Mouse (Mus musculus) MEL (cell line): Measurements from ENCODE around the gene Aifm3.

Experiments used
- CHD1 ChIP-seq: IDR thresholded peaks from 2 replicates; pipeline ENCODE4 v1.6.1; 2012; ENCODE audit warnings: low read depth, mild to moderate bottlenecking, inconsistent platforms, low read length, improper control_type of control experiment
- CTCF ChIP-seq, 3 experiments: IDR thresholded peaks in 2 of 3; conservative IDR thresholded peaks in 1 of 3; 2 replicates each; pipeline ENCODE4 v1.5.1; 2011 to 2012; ENCODE audit warnings: low read length in 3 of 3, low read depth in 2 of 3, mild to moderate bottlenecking in 2 of 3, improper control_type of control experiment in 1 of 3, inconsistent platforms in 1 of 3, mixed read lengths in 1 of 3, moderate library complexity in 1 of 3; ENCODE audit not compliant: control insufficient read depth in 1 of 3, insufficient read depth in 1 of 3, poor library complexity in 1 of 3, severe bottlenecking in 1 of 3
- EP300 ChIP-seq, 2 experiments: IDR thresholded peaks; 2 replicates each; pipeline ENCODE4 v1.6.1; 2011; ENCODE audit warnings: improper control_type of control experiment in 2 of 2, low read length in 2 of 2, low read depth in 1 of 2, mild to moderate bottlenecking in 1 of 2
- ETS1 ChIP-seq: IDR thresholded peaks from 2 replicates; pipeline ENCODE4 v1.6.1; 2012; ENCODE audit warnings: low read depth, mild to moderate bottlenecking, inconsistent platforms, low read length, improper control_type of control experiment, moderate library complexity
- GATA1 ChIP-seq: IDR thresholded peaks from 2 replicates; pipeline ENCODE4 v1.6.1; 2011; ENCODE audit warnings: low read depth, low read length, improper control_type of control experiment
- HCFC1 ChIP-seq: IDR thresholded peaks from 2 replicates; pipeline ENCODE4 v1.6.1; 2012; ENCODE audit warnings: low read depth, mild to moderate bottlenecking, inconsistent platforms, low read length, improper control_type of control experiment, moderate library complexity
- KAT2A ChIP-seq: conservative IDR thresholded peaks from 2 replicates; pipeline ENCODE4 v1.6.1; 2012; ENCODE audit warnings: low read depth, low read length, improper control_type of control experiment, inconsistent platforms
- MAFK ChIP-seq: IDR thresholded peaks from 2 replicates; pipeline ENCODE4 v1.6.1; 2011; ENCODE audit warnings: low read depth, mild to moderate bottlenecking, low read length, improper control_type of control experiment, borderline replicate concordance
- MAX ChIP-seq: IDR thresholded peaks from 2 replicates; pipeline ENCODE4 v1.6.1; 2011; ENCODE audit warnings: low read length, improper control_type of control experiment
- MYC ChIP-seq: IDR thresholded peaks from 2 replicates; pipeline ENCODE4 v1.6.1; 2011; ENCODE audit warnings: low read depth, mild to moderate bottlenecking, low read length, improper control_type of control experiment, moderate library complexity
- SIN3A ChIP-seq: IDR thresholded peaks from 2 replicates; pipeline ENCODE4 v1.6.1; 2012; ENCODE audit warnings: low read length, improper control_type of control experiment, inconsistent platforms
- TCF12 ChIP-seq: IDR thresholded peaks from 2 replicates; pipeline ENCODE4 v1.6.1; 2014; ENCODE audit warnings: low read depth, mild to moderate bottlenecking, inconsistent platforms, low read length, improper control_type of control experiment, moderate library complexity
- ZKSCAN1 ChIP-seq: IDR thresholded peaks from 2 replicates; pipeline ENCODE4 v1.6.1; 2012; ENCODE audit warnings: low read depth, mild to moderate bottlenecking, inconsistent platforms, low read length, improper control_type of control experiment, moderate library complexity

GRCm38 (mm10) chr16:17499249-17499883 is 10.0 kb downstream of the Aifm3 start:
- no peak for TF ChIP-seq TCF12
- TF ChIP-seq SIN3A = no peak
- TF ChIP-seq MAFK = no peak
- TF ChIP-seq CHD1 = no peak
- TF ChIP-seq CTCF (IDR thresholded peaks at IDR 0.05 in 2 of 3, conservative IDR thresholded peaks at IDR 0.05 in 1 of 3; ENCODE audit: control insufficient read depth in 1 of 3, insufficient read depth in 1 of 3, low read depth in 2 of 3, low read length in 3 of 3, poor library complexity in 1 of 3, severe bottlenecking in 1 of 3) = no peak
- TF ChIP-seq ZKSCAN1 = no peak
- no peak for TF ChIP-seq KAT2A
- TF ChIP-seq MYC = no peak
- no peak for TF ChIP-seq GATA1
- no peak for TF ChIP-seq MAX
- no peak for TF ChIP-seq HCFC1
- no peak for TF ChIP-seq EP300 (IDR thresholded peaks at IDR 0.05; ENCODE audit: low read depth in 1 of 2, low read length in 2 of 2)
- TF ChIP-seq ETS1 = no peak
